Mouse (Mus musculus) ZHBTc4 (cell line): ENCODE results near the gene Spsb4.
A peak's percentile ranks its signal among the peaks of the same experiment; 100 is the strongest.
"Not testable (repeated sequence)": the region's sequence is repeated elsewhere in the genome, so short reads cannot be mapped to it uniquely, and the experiment has no call there.

ENCODE experiments used
- DNase-seq: peaks from one replicate; pipeline ENCODE4 v3.0.0-alpha.2; 2011; ENCODE audit warnings: low read depth, low spot score

The Spsb4 gene

GRCm38 (mm10) chr9:96954063-96954809, 64.4 kb downstream of the Spsb4 start:
- no peak for DNase-seq

GRCm38 (mm10) chr9:96953443-96953842, 65.2 kb downstream of the Spsb4 start:
- no peak for DNase-seq

- no peak for DNase-seq
Measured at GRCm38 (mm10) chr9:96952310-96952975, 66.2 kb downstream of the Spsb4 start.

GRCm38 (mm10) chr9:96949551-96949950, 69.1 kb downstream of the Spsb4 start:
- no peak for DNase-seq

GRCm38 (mm10) chr9:96948546-96948945, 70.1 kb downstream of the Spsb4 start:
- no peak for DNase-seq

GRCm38 (mm10) chr9:96947171-96947570, 71.5 kb downstream of the Spsb4 start:
- no peak for DNase-seq

GRCm38 (mm10) chr9:96944517-96944916, 74.1 kb downstream of the Spsb4 start:
- peak; percentile 59 for DNase-seq

- peak; percentile 11 for DNase-seq
Measured at GRCm38 (mm10) chr9:96942975-96943374, 75.7 kb downstream of the Spsb4 start.

GRCm38 (mm10) chr9:96938887-96939286, 79.8 kb downstream of the Spsb4 start:
- no peak for DNase-seq

GRCm38 (mm10) chr9:96936427-96936826, 82.2 kb downstream of the Spsb4 start:
- DNase-seq = not testable (repeated sequence)

- DNase-seq = peak; percentile 56
Measured at GRCm38 (mm10) chr9:96935556-96936300, 82.9 kb downstream of the Spsb4 start.

- DNase-seq = no peak
Measured at GRCm38 (mm10) chr9:96934816-96935215, 83.8 kb downstream of the Spsb4 start.

- no peak for DNase-seq
Measured at GRCm38 (mm10) chr9:96932751-96933150, 85.9 kb downstream of the Spsb4 start.

GRCm38 (mm10) chr9:96923577-96924316, 94.9 kb downstream of the Spsb4 start:
- DNase-seq = no peak

- DNase-seq = no peak
Measured at GRCm38 (mm10) chr9:96923119-96923518, 95.5 kb downstream of the Spsb4 start.

- peak; percentile 94 for DNase-seq
Measured at GRCm38 (mm10) chr9:96916620-96917538, 101.8 kb downstream of the Spsb4 start.

GRCm38 (mm10) chr9:96916076-96916475, 102.6 kb downstream of the Spsb4 start:
- peak; percentile 35 for DNase-seq

GRCm38 (mm10) chr9:96914851-96915250, 103.8 kb downstream of the Spsb4 start:
- DNase-seq = no peak

- DNase-seq = peak; percentile 46
Measured at GRCm38 (mm10) chr9:96914005-96914404, 104.6 kb downstream of the Spsb4 start.

GRCm38 (mm10) chr9:96909503-96909902, 109.1 kb downstream of the Spsb4 start:
- DNase-seq = no peak

- no peak for DNase-seq
Measured at GRCm38 (mm10) chr9:96908737-96909136, 109.9 kb downstream of the Spsb4 start.
